Mouse (Mus musculus) hindbrain, embryonic 16.5 days (tissue): Measurements from ENCODE around the gene Rnf13. TPM values are rescaled to one million over a fixed set of nuclear protein-coding genes. Genes with fewer than 3 reads are reported as not detected.

Experiments used
- polyA plus RNA-seq: library from polyadenylated mRNA; unstranded; fragments of >200 nt; fragmentation: Nextera tagmentation; extraction: Ambion mirVana; gene quantifications from 2 replicates; pipeline ENCODE4 v1.2.1, GENCODE M21; 2015

The Rnf13 gene
- polyA plus RNA-seq, 1 experiment from 2014 or later: 94.8 TPM

Other genes starting within 250 kb of the Rnf13 start
- gene Wwtr1, start 160.2 kb upstream of the Rnf13 start, polyA plus RNA-seq: 7.9 and 8.6 TPM in 2 replicates
- gene Commd2, start 84.3 kb upstream of the Rnf13 start, polyA plus RNA-seq: 62.8 and 63.0 TPM in 2 replicates
- gene Ankub1, start 43.3 kb upstream of the Rnf13 start, polyA plus RNA-seq: 0.24 and 0.34 TPM in 2 replicates
- 678 and 722 TPM in 2 replicates for gene Pfn2, start 112.0 kb downstream of the Rnf13 start, polyA plus RNA-seq